Mouse (Mus musculus) MEL (cell line): ENCODE data around the gene Rhof. TPM values are rescaled to one million over a fixed set of nuclear protein-coding genes. Genes with fewer than 3 reads are reported as not detected.

Source experiments
- DNase-seq: peaks from one replicate; pipeline ENCODE4 v3.0.0; 2011; ENCODE audit warnings: low read depth, low spot score
- H3K27ac ChIP-seq: 2 replicates; pipeline ENCODE4 v1.5.1; 2012; ENCODE audit warnings: low read depth, mild to moderate bottlenecking, control low read depth, low read length, moderate library complexity; ENCODE audit not compliant: control insufficient read depth
- H3K27me3 ChIP-seq, 2 experiments: fragments of 150-350 bp in 1 of 2; sonication (generic) in 1 of 2; 2 replicates each; pipeline ENCODE4 v1.6.1; 2012; ENCODE audit warnings: low read length in 2 of 2, mild to moderate bottlenecking in 2 of 2, improper control_type of control experiment in 1 of 2, moderate library complexity in 1 of 2; ENCODE audit not compliant: insufficient read depth in 2 of 2, control insufficient read depth in 1 of 2
- H3K36me3 ChIP-seq, 2 experiments: 2 replicates each; pipeline ENCODE4 v1.6.1; 2012 to 2014; ENCODE audit warnings: low read length in 2 of 2, improper control_type of control experiment in 1 of 2, inconsistent platforms in 1 of 2, mild to moderate bottlenecking in 1 of 2; ENCODE audit not compliant: insufficient read depth in 2 of 2, control insufficient read depth in 1 of 2
- H3K4me1 ChIP-seq, 2 experiments: fragments of 150-350 bp in 1 of 2; sonication (generic) in 1 of 2; 2 replicates each; pipeline ENCODE4 v1.6.1; 2012; ENCODE audit warnings: low read length in 2 of 2, improper control_type of control experiment in 1 of 2, mild to moderate bottlenecking in 1 of 2; ENCODE audit not compliant: insufficient read depth in 2 of 2, control insufficient read depth in 1 of 2
- H3K4me3 ChIP-seq, 2 experiments: fragments of 150-350 bp in 1 of 2; sonication (generic) in 1 of 2; 2 replicates each; pipeline ENCODE4 v1.5.1; 2012; ENCODE audit warnings: low read depth in 2 of 2, low read length in 2 of 2, mild to moderate bottlenecking in 2 of 2, moderate library complexity in 2 of 2, control low read depth in 1 of 2, improper control_type of control experiment in 1 of 2; ENCODE audit not compliant: control insufficient read depth in 1 of 2, insufficient read depth in 1 of 2
- H3K79me2 ChIP-seq: 2 replicates; pipeline ENCODE4 v1.6.1; 2012; ENCODE audit warnings: mild to moderate bottlenecking, low read length, moderate library complexity; ENCODE audit not compliant: control insufficient read depth, poor library complexity, insufficient read depth
- H3K9ac ChIP-seq: 2 replicates; pipeline ENCODE4 v1.6.1; 2012; ENCODE audit warnings: low read depth, mild to moderate bottlenecking, control low read depth, low read length, moderate library complexity; ENCODE audit not compliant: control insufficient read depth, poor library complexity, severe bottlenecking
- H3K9me3 ChIP-seq: fragments of 150-350 bp; sonication (generic); replicated peaks from 2 replicates; pipeline ENCODE4 v1.6.1; 2012; ENCODE audit warnings: mild to moderate bottlenecking, low read length, improper control_type of control experiment, moderate library complexity; ENCODE audit not compliant: insufficient read depth
- E2F4 ChIP-seq: IDR thresholded peaks from 2 replicates; pipeline ENCODE4 v1.6.1; 2011; ENCODE audit warnings: low read depth, low read length, improper control_type of control experiment, borderline replicate concordance
- ELF1 ChIP-seq: IDR thresholded peaks from 2 replicates; pipeline ENCODE4 v1.6.1; 2014; ENCODE audit warnings: low read depth, mild to moderate bottlenecking, inconsistent platforms, low read length, improper control_type of control experiment, moderate library complexity
- ETS1 ChIP-seq: IDR thresholded peaks from 2 replicates; pipeline ENCODE4 v1.6.1; 2012; ENCODE audit warnings: low read depth, mild to moderate bottlenecking, inconsistent platforms, low read length, improper control_type of control experiment, moderate library complexity
- GABPA ChIP-seq: IDR thresholded peaks from 2 replicates; pipeline ENCODE4 v1.6.1; 2012; ENCODE audit warnings: low read depth, mild to moderate bottlenecking, inconsistent platforms, low read length, improper control_type of control experiment, moderate library complexity
- GATA1 ChIP-seq: IDR thresholded peaks from 2 replicates; pipeline ENCODE4 v1.6.1; 2011; ENCODE audit warnings: low read depth, low read length, improper control_type of control experiment
- HCFC1 ChIP-seq: IDR thresholded peaks from 2 replicates; pipeline ENCODE4 v1.6.1; 2012; ENCODE audit warnings: low read depth, mild to moderate bottlenecking, inconsistent platforms, low read length, improper control_type of control experiment, moderate library complexity
- MAFK ChIP-seq: IDR thresholded peaks from 2 replicates; pipeline ENCODE4 v1.6.1; 2011; ENCODE audit warnings: low read depth, mild to moderate bottlenecking, low read length, improper control_type of control experiment, borderline replicate concordance
- MAX ChIP-seq: IDR thresholded peaks from 2 replicates; pipeline ENCODE4 v1.6.1; 2011; ENCODE audit warnings: low read length, improper control_type of control experiment
- MAZ ChIP-seq: IDR thresholded peaks from 2 replicates; pipeline ENCODE4 v1.6.1; 2012; ENCODE audit warnings: low read depth, mild to moderate bottlenecking, inconsistent platforms, low read length, improper control_type of control experiment
- MEF2A ChIP-seq: IDR thresholded peaks from 2 replicates; pipeline ENCODE4 v1.6.1; 2014; ENCODE audit warnings: low read depth, mild to moderate bottlenecking, inconsistent platforms, low read length, improper control_type of control experiment; ENCODE audit not compliant: poor library complexity, insufficient replicate concordance, severe bottlenecking; ENCODE audit errors: extremely low read depth
- MXI1 ChIP-seq: IDR thresholded peaks from 2 replicates; pipeline ENCODE4 v1.6.1; 2011; ENCODE audit warnings: mild to moderate bottlenecking, low read depth, low read length, improper control_type of control experiment
- MYB ChIP-seq: IDR thresholded peaks from 2 replicates; pipeline ENCODE4 v1.6.1; 2011; ENCODE audit warnings: mild to moderate bottlenecking, low read depth, low read length, improper control_type of control experiment
- MYC ChIP-seq: IDR thresholded peaks from 2 replicates; pipeline ENCODE4 v1.6.1; 2011; ENCODE audit warnings: low read depth, mild to moderate bottlenecking, low read length, improper control_type of control experiment, moderate library complexity
- NELFE ChIP-seq: IDR thresholded peaks from 2 replicates; pipeline ENCODE4 v1.6.1; 2011; ENCODE audit warnings: low read depth, low read length, improper control_type of control experiment
- POLR2A ChIP-seq, 2 experiments: IDR thresholded peaks; 2 replicates each; pipeline ENCODE4 v1.6.1; 2011 to 2012; ENCODE audit warnings: low read length in 2 of 2, mild to moderate bottlenecking in 2 of 2, control low read depth in 1 of 2, improper control_type of control experiment in 1 of 2, low read depth in 1 of 2, moderate library complexity in 1 of 2; ENCODE audit not compliant: control insufficient read depth in 1 of 2, insufficient read depth in 1 of 2, poor library complexity in 1 of 2
- SIN3A ChIP-seq: IDR thresholded peaks from 2 replicates; pipeline ENCODE4 v1.6.1; 2012; ENCODE audit warnings: low read length, improper control_type of control experiment, inconsistent platforms
- SMC3 ChIP-seq: IDR thresholded peaks from 2 replicates; pipeline ENCODE4 v1.6.1; 2011; ENCODE audit warnings: low read depth, low read length, improper control_type of control experiment
- TAL1 ChIP-seq: IDR thresholded peaks from 2 replicates; pipeline ENCODE4 v1.6.1; 2012; ENCODE audit warnings: mild to moderate bottlenecking, inconsistent platforms, low read length, moderate library complexity, mixed read lengths
- TBP ChIP-seq: IDR thresholded peaks from 2 replicates; pipeline ENCODE4 v1.8.0; 2011; ENCODE audit warnings: low read depth, low read length, improper control_type of control experiment
- UBTF ChIP-seq: IDR thresholded peaks from 2 replicates; pipeline ENCODE4 v1.6.1; 2012; ENCODE audit warnings: low read depth, mild to moderate bottlenecking, inconsistent platforms, low read length, improper control_type of control experiment, moderate library complexity, borderline replicate concordance; ENCODE audit not compliant: insufficient read depth
- USF1 ChIP-seq: IDR thresholded peaks from 2 replicates; pipeline ENCODE4 v1.6.1; 2014; ENCODE audit warnings: low read depth, mild to moderate bottlenecking, inconsistent platforms, low read length, improper control_type of control experiment, moderate library complexity
- USF2 ChIP-seq, 2 experiments: IDR thresholded peaks; 2 replicates each; pipeline ENCODE4 v1.6.1; 2011 to 2012; ENCODE audit warnings: improper control_type of control experiment in 2 of 2, low read length in 2 of 2, borderline replicate concordance in 1 of 2, inconsistent platforms in 1 of 2, low read depth in 1 of 2, mild to moderate bottlenecking in 1 of 2; ENCODE audit not compliant: insufficient read depth in 1 of 2
- ZKSCAN1 ChIP-seq: IDR thresholded peaks from 2 replicates; pipeline ENCODE4 v1.6.1; 2012; ENCODE audit warnings: low read depth, mild to moderate bottlenecking, inconsistent platforms, low read length, improper control_type of control experiment, moderate library complexity
- ZMIZ1 ChIP-seq: IDR thresholded peaks from 2 replicates; pipeline ENCODE4 v1.6.1; 2012; ENCODE audit warnings: low read depth, mild to moderate bottlenecking, inconsistent platforms, low read length, improper control_type of control experiment, moderate library complexity
- ZNF384 ChIP-seq: IDR thresholded peaks from 2 replicates; pipeline ENCODE4 v1.6.1; 2012; ENCODE audit warnings: low read depth, mild to moderate bottlenecking, inconsistent platforms, low read length, improper control_type of control experiment
- polyA plus RNA-seq, 2 experiments: library from polyadenylated mRNA; stranded (reverse) in 1 of 2; unstranded in 1 of 2; fragments of >175 nt in 1 of 2; fragments of >200 nt in 1 of 2; gene quantifications; 2 replicates each; pipeline versions ENCODE4 v1.2.1 to v1.2.4; 2012; ENCODE audit warnings: low replicate concordance in 2 of 2, low read depth in 1 of 2; ENCODE audit not compliant: insufficient read length in 2 of 2, insufficient read depth in 1 of 2, missing spikeins in 1 of 2
- total RNA-seq: library from RNA; depleted of rRNA; stranded (reverse); fragments of 300-350 nt; gene quantifications from 2 replicates; pipeline ENCODE4 v1.2.3, GENCODE M21; 2012

Gene Rhof
- total and polyA plus RNA-seq, 3 experiments: 2.5 to 10.4 TPM; not detected in 1

DNA sequence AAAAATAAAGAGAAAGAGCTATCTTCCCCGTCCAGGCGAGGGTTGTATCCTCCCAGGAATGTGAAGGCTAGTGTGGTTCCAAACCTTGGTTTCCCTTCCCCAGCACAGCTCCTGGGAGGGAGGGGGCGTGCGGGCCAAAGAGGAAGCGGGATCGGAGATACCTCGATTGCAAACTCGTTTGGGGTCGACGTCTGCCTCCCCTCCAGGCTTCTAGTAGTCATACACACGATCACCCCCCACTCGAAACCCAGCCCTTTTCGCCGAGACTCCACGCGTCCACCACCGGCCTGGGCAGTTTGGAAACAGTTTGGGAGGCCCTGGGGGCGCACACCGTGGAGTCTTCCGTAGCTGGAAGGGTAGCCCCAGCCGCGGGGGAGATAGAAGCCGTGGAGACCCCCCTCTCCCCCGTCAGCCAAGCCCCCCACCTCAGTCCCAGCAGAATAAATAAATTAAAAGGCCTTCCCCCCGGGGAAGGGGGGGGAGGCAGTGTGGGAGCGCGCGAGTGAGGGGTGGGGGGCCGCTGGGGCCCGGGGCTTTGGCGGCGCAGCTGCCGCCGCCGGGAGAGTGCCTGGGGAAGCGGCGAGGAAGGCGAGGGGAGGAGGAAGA, 9.2 kb upstream of the Rhof start:
- peaks cover 0 to 7% of the 10 kb centered on the region in 2 experiments; a peak in 3 of 4 replicates for H3K36me3 ChIP-seq
- no peaks in the 10 kb centered on the region for H3K27me3 ChIP-seq
- peak overlapping the region; percentile 99 for H3K27ac ChIP-seq
- TF ChIP-seq USF1: no peak
- TF ChIP-seq TAL1: no peak
- peak; percentile 87; the same call in 1 of the 2 replicates for TF ChIP-seq MYC
- TF ChIP-seq TBP: peak; percentile 8; the same call in 1 of the 2 replicates
- peak; percentile 66; the same call in 1 of the 2 replicates for TF ChIP-seq MXI1
- peak; percentile 13; the same call in 1 of the 2 replicates for TF ChIP-seq MAX
- no peak for TF ChIP-seq NELFE
- TF ChIP-seq UBTF: no peak; the same call in 1 of the 2 replicates
- no peak for TF ChIP-seq GABPA
- peak; percentile 26; the same call in 1 of the 2 replicates for TF ChIP-seq SIN3A
- 0 out of 2 replicates have a peak, but pooled peaks have one; percentile 15 for TF ChIP-seq ETS1
- TF ChIP-seq POLR2A (IDR thresholded peaks at IDR 0.05; ENCODE audit: control insufficient read depth in 1 of 2, insufficient read depth in 1 of 2, low read depth in 1 of 2, low read length in 2 of 2, poor library complexity in 1 of 2): no peak; a peak in 2 of 4 replicates
- TF ChIP-seq GATA1: peak; percentile 29; the same call in 1 of the 2 replicates
- 0 out of 2 replicates have a peak, but pooled peaks have one; percentile 1 for TF ChIP-seq ELF1
- no peak for TF ChIP-seq USF2 (IDR thresholded peaks at IDR 0.05; ENCODE audit: borderline replicate concordance in 1 of 2, insufficient read depth in 1 of 2, low read depth in 1 of 2, low read length in 2 of 2)
- peak; percentile 88; the same call in 1 of the 2 replicates for TF ChIP-seq MAZ
- peak; percentile 63 for TF ChIP-seq ZMIZ1
- H3K4me3 ChIP-seq: peak overlapping the region; percentile 78 to 84
- H3K9me3 ChIP-seq: no peaks in the 10 kb centered on the region
- H3K4me1 ChIP-seq: peaks cover 3 to 9% of the 10 kb centered on the region in 2 experiments; a peak in 2 of 4 replicates
- DNase-seq: peak; percentile 87
- peaks cover 81% of the 10 kb centered on the region for H3K79me2 ChIP-seq
- peak overlapping the region; percentile 98 for H3K9ac ChIP-seq

DNA sequence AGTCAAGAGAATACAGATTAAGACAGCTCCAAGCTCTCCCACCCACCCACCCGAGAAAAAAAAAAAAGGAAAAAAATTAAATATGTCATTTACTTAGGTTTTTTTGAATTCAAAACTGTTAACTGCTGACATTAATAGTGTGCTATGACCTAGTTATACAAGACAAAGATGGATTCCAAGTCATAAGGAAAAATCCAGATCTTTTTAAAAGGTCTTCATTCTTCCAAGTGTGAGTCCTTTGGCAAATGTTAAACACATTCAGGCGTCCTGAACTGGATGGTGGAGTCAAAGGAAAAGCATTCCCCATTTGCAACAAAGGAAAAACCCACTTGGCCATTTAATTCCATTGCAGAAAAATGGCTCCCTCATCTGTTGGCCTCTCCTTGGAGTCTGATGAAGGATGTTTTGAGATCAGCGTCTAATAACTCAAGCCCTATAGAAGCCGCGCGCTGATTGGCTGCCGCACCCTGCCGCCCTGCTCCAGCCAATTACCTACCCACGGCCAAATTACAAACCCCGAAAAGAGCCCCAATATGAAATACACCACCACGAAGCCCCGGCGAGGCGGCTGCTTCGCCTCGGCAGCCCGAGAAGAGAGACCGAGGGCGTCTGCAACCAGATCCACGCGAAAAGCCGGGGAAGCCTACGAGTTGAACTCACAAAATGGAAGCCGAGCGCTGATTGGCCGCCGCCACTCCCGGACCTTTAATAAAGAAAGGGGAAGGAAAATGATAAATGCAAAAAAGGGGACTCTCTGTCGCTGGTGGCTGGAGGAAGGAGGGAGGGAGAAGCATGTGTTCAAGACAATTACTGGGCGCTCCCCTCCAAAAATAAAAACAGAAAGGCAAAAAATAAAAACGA, 8.4 kb upstream of the Rhof start:
- Histone ChIP-seq H3K79me2 (peaks cover 82% of the 10 kb centered on the region), H3K27me3 (no peaks in the 10 kb centered on the region), H3K4me3 (peak overlapping the region; percentile 78 to 84), H3K36me3 (peaks cover 0 to 11% of the 10 kb centered on the region in 2 experiments; a peak in 3 of 4 replicates), H3K9ac (peak overlapping the region; percentile 98), H3K4me1 (peaks cover 3 to 12% of the 10 kb centered on the region in 2 experiments; a peak in 2 of 4 replicates), H3K9me3 (no peaks in the 10 kb centered on the region), H3K27ac (peak overlapping the region; percentile 99)
- peak; percentile 95 for DNase-seq
- TF ChIP-seq ETS1 (peak; percentile 27; the same call in 1 of the 2 replicates), MXI1 (peak; percentile 85), E2F4 (no peak), ZNF384 (no peak; the same call in 1 of the 2 replicates), GATA1 (no peak), USF2 (IDR thresholded peaks at IDR 0.05; ENCODE audit: borderline replicate concordance in 1 of 2, insufficient read depth in 1 of 2, low read depth in 1 of 2, low read length in 2 of 2) (no peak), USF1 (no peak), MYC (no peak; the same call in 1 of the 2 replicates), MEF2A (no peak; the same call in 1 of the 2 replicates), SMC3 (no peak), POLR2A (IDR thresholded peaks at IDR 0.05; ENCODE audit: control insufficient read depth in 1 of 2, insufficient read depth in 1 of 2, low read depth in 1 of 2, low read length in 2 of 2, poor library complexity in 1 of 2) (peak; percentile 44 to 96; a peak in 3 of 4 replicates), ELF1 (0 out of 2 replicates have a peak, but pooled peaks have one; percentile 32), ZKSCAN1 (no peak), HCFC1 (peak; percentile 69), MYB (no peak), MAX (peak; percentile 87), MAFK (no peak)
